Mouse (Mus musculus) megakaryocyte, embryonic 14.5 days (primary cell): Measurements from ENCODE around the gene Klhl42.

Experiments
- FLI1 ChIP-seq: IDR thresholded peaks from 2 replicates; pipeline ENCODE4 v1.6.1; 2012; ENCODE audit warnings: low read length, inconsistent platforms, mixed read lengths
- GATA1 ChIP-seq: IDR thresholded peaks from 3 replicates; pipeline ENCODE4 v1.6.1; 2012; ENCODE audit warnings: mixed read lengths, low read length, inconsistent platforms, borderline replicate concordance

GRCm38 (mm10) chr6:147086594-147087225 is 4.5 kb upstream of the Klhl42 start, which contains the start of gene Mansc4:
- TF ChIP-seq GATA1, result no peak
- no peak for TF ChIP-seq FLI1
